Mouse (Mus musculus) neural tube, embryonic 11.5 days (tissue): Measurements from ENCODE around the gene Ankrd6. TPM values are rescaled to one million over a fixed set of nuclear protein-coding genes. Genes with fewer than 3 reads are reported as not detected.

Experiments
- ATAC-seq: fragments of 200-750 bp; cut with Nextera tagmentation; 2 replicates; pipeline ENCODE4 v1.8.0; 2017; ENCODE audit warnings: moderate number of reproducible peaks, mild to moderate bottlenecking, moderate TSS enrichment, moderate library complexity; ENCODE audit not compliant: insufficient read depth, low FRiP score, low TSS enrichment
- DNase-seq: peaks from one replicate; pipeline ENCODE4 v3.0.0-alpha.2; 2015; ENCODE audit warnings: low spot score
- H3K27ac ChIP-seq: fragments of 300-500 bp; sonication (generic); 2 replicates; pipeline ENCODE4 v1.5.1; 2014; ENCODE audit warnings: low read depth, mild to moderate bottlenecking, low read length
- H3K27me3 ChIP-seq: fragments of 300-500 bp; sonication (generic); 2 replicates; pipeline ENCODE4 v1.6.1; 2014; ENCODE audit warnings: mild to moderate bottlenecking, low read length, mixed read lengths; ENCODE audit not compliant: control insufficient read depth, insufficient read depth
- H3K36me3 ChIP-seq: fragments of 300-500 bp; sonication (generic); 2 replicates; pipeline ENCODE4 v1.6.1; 2014; ENCODE audit warnings: mild to moderate bottlenecking, low read length, moderate library complexity, mixed read lengths; ENCODE audit not compliant: control insufficient read depth, insufficient read depth
- H3K4me1 ChIP-seq: fragments of 300-500 bp; sonication (generic); 2 replicates; pipeline ENCODE4 v1.6.1; 2014; ENCODE audit warnings: low read length, mixed read lengths; ENCODE audit not compliant: control insufficient read depth, insufficient read depth
- H3K4me2 ChIP-seq: fragments of 300-500 bp; sonication (generic); 2 replicates; pipeline ENCODE4 v1.6.1; 2014; ENCODE audit warnings: low read depth, mild to moderate bottlenecking, moderate library complexity
- H3K4me3 ChIP-seq: fragments of 300-500 bp; sonication (generic); 2 replicates; pipeline ENCODE4 v1.5.1; 2014; ENCODE audit warnings: low read depth, low read length
- H3K9ac ChIP-seq: fragments of 300-500 bp; sonication (generic); 2 replicates; pipeline ENCODE4 v1.6.1; 2014; ENCODE audit warnings: mild to moderate bottlenecking, low read length
- H3K9me3 ChIP-seq: fragments of 300-500 bp; sonication (generic); 2 replicates; pipeline ENCODE4 v1.6.1; 2016; ENCODE audit warnings: low read length; ENCODE audit not compliant: control insufficient read depth
- WGBS: fragments of 180-500 bp; shearing (Covaris S2); extraction: QIAGEN DNeasy Blood & Tissue Kit; methylation state at CpG from one replicate; pipeline ENCODE4 v1.1.7; 2014; 5-methylcytosine and 5-hydroxymethylcytosine counted together
- polyA plus RNA-seq: library from polyadenylated mRNA; unstranded; fragments of >200 nt; fragmentation: Nextera tagmentation; extraction: Ambion mirVana; gene quantifications from 2 replicates; pipeline ENCODE4 v1.2.1, GENCODE M21; 2014

The Ankrd6 gene
- polyA plus RNA-seq, 1 experiment from 2014 or later = 31.3 TPM

DNA sequence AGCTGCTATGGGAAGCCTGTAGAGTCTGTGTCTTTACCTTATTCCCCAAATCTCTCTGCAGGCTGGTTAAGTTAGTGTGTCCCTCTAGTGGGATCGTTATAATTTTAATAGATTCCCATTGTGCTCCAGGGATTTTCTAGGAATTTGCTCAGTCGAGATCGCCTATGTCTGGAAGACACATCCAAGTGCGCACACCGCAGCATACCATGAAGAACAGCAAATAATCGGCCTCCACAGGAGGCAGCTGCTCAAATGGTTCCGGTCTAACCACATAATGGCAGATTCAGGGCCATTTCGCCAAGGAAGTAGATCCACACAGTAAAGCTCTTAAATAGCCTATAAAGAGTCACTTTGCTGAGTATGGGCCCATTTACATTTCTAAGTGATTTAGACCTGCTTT, 98.3 kb downstream of the Ankrd6 start:
- H3K27me3 ChIP-seq = no peaks in the 10 kb centered on the region
- H3K4me2 ChIP-seq = no peak overlapping the region
- H3K36me3 ChIP-seq = no peaks in the 10 kb centered on the region
- H3K9me3 ChIP-seq = no peaks in the 10 kb centered on the region
- no peak overlapping the region for H3K9ac ChIP-seq
- ATAC-seq (no peak), DNase-seq (no peak)
- no peak overlapping the region for H3K27ac ChIP-seq
- H3K4me1 ChIP-seq = no peaks in the 10 kb centered on the region
- no peak overlapping the region for H3K4me3 ChIP-seq
- 83% methylated on average over 8 of the region's 8 CpGs for WGBS

DNA sequence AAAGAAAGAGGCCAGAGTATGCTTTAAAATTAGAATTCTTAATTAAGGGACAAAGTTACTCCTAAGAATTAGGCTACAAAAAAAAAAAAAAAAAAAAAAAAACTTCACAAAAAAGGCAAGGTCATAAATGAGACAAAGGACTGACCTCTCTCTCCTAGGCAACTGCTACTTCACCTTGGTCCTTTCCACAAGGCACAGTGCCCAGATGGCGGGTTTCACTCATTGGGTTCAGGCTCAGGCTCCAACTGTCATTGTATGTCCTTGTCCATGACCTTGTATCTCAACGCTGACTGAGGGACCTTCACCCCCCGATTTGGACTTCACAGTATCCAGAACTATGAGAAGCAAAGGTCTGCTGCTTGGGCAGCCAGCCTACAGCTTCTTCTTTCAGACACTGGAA, 112.2 kb downstream of the Ankrd6 start:
- no peak overlapping the region for H3K4me2 ChIP-seq
- no peak overlapping the region for H3K4me3 ChIP-seq
- H3K9me3 ChIP-seq = no peaks in the 10 kb centered on the region
- H3K27me3 ChIP-seq = no peaks in the 10 kb centered on the region
- H3K9ac ChIP-seq = no peak overlapping the region
- ATAC-seq = no peak; the same call in 1 of the 2 replicates
- H3K27ac ChIP-seq = no peak overlapping the region
- no peak for DNase-seq
- 78% methylated on average over 3 of the region's 3 CpGs for WGBS
- H3K36me3 ChIP-seq = no peaks in the 10 kb centered on the region
- 0 out of 2 replicates have a peak, but pooled peaks cover 3% of the 10 kb centered on the region for H3K4me1 ChIP-seq

DNA sequence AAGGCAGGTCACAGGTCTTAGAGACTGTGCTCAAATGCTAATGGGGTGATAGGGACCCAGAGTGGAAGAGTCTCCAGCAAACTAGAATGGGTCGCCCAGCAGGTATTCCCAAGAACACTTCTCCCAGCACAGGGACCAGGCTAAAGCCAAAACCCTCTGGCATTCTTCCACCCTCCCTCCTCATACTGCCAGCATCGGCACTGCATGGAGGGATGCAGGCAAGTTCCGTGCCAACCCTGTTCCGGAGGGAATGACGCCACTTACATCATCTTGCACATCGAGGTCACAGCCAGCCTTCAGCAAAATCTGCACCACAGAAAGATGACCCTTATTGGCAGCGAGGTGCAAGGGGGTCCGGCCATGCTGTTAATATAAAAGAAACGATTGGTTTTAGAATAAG, 114.6 kb downstream of the Ankrd6 start:
- Histone ChIP-seq H3K4me2 (no peak overlapping the region), H3K4me1 (0 out of 2 replicates have a peak, but pooled peaks cover 3% of the 10 kb centered on the region), H3K27ac (no peak overlapping the region), H3K4me3 (no peak overlapping the region), H3K36me3 (no peaks in the 10 kb centered on the region), H3K27me3 (no peaks in the 10 kb centered on the region), H3K9me3 (no peaks in the 10 kb centered on the region), H3K9ac (no peak overlapping the region)
- WGBS = 90% methylated on average over 9 of the region's 9 CpGs
- DNase-seq (no peak), ATAC-seq (no peak)

DNA sequence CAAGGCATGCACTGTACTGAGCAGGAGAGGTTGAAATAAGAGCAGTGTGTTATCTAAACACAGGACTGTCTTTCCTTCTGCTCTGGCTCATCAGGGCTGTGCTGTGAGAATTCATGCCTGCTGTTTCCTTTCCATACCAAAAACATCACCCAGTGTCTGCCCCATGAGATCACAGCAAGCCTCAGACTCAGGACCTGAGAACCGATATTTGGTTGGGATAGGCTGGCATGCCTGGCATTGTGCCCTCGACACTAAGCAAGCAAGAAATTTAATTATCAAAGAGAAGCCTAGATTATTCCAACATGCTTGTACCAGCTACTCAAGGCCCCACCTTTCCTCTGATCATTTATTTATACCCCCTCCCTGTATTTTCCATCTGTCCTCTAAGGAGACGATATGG, 116.1 kb downstream of the Ankrd6 start:
- Histone ChIP-seq H3K4me3 (no peak overlapping the region), H3K9ac (no peak overlapping the region), H3K9me3 (no peaks in the 10 kb centered on the region), H3K27ac (no peak overlapping the region), H3K4me1 (0 out of 2 replicates have a peak, but pooled peaks cover 3% of the 10 kb centered on the region), H3K27me3 (no peaks in the 10 kb centered on the region), H3K36me3 (no peaks in the 10 kb centered on the region), H3K4me2 (no peak overlapping the region)
- DNase-seq (no peak), ATAC-seq (no peak)
- WGBS = 80% methylated on average over 3 of the region's 3 CpGs

DNA sequence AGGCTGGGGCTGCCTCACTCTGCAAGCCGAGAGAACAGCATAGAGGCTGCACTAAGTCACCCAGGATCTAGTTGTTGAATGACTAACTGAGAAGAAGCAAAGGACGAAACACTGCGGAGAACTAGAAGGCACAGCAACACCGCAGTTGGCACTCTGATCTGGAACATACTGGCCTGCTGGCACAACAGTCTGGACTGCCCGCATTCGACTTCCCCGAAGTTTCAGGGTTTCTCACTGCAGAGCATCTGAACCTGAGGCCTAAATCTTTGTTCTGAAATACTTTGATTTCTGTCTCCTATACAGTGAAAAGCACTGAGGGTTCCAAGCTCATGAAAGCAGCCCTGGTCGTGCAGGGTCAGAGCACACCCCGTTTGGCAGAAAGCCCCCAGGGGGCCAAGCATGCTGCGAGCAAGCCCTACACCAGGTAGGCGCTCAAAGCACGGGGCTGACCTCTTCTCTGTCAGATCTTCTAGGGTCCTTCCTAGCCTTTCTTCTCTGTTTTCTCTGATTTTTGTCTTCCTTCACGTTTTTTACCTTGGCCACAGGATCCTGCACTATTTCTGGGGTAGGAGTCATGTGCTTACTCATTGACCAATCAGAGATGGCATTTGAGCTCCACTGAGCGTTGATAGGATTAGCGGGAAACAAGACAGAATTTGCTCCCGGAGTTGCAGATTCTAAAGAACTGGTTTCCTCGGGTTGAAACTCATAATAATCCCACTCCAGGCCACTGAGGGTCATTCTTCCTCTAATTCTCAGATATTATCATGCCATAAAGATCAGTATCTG, 117.0 kb downstream of the Ankrd6 start:
- no peak for ATAC-seq

DNA sequence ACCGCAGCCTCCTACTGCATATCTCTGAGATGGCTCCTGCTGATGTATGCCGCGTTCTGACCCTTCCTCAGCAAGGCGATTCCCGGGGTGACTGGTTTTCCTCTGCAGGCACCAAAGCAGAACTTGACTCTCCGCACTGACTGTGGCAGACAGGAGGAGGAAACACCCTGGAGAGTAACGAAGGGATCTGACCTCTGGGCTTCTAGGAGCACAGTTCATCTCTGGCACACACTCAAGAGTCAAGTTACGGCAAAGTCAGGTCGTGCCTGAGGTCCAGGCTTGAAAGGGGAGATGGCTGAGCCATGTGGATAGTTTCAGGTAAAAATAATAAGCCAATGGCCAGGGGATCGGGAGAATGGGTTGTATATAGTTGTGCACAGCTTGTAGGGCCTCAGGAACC, 121.3 kb downstream of the Ankrd6 start:
- Histone ChIP-seq H3K4me2 (no peak overlapping the region), H3K27ac (no peak overlapping the region), H3K27me3 (no peaks in the 10 kb centered on the region), H3K9me3 (no peaks in the 10 kb centered on the region), H3K4me3 (no peak overlapping the region), H3K36me3 (no peaks in the 10 kb centered on the region), H3K4me1 (peaks cover 6% of the 10 kb centered on the region), H3K9ac (no peak overlapping the region)
- no peak for DNase-seq
- WGBS = 47% methylated on average over 10 of the region's 10 CpGs
- ATAC-seq = no peak

More for the DNA sequence above, 117.0 kb downstream of the Ankrd6 start:
- H3K9ac ChIP-seq = no peak overlapping the region
- H3K4me1 ChIP-seq = 0 out of 2 replicates have a peak, but pooled peaks cover 4% of the 10 kb centered on the region
- no peaks in the 10 kb centered on the region for H3K36me3 ChIP-seq
- no peaks in the 10 kb centered on the region for H3K27me3 ChIP-seq
- H3K4me2 ChIP-seq = peak overlapping the region; percentile 28
- 0 out of 2 replicates have a peak overlapping the region, but pooled peaks have one; percentile 12 for H3K4me3 ChIP-seq
- DNase-seq = no peak
- no peaks in the 10 kb centered on the region for H3K9me3 ChIP-seq
- H3K27ac ChIP-seq = no peak overlapping the region
- WGBS = 55% methylated on average over 17 of the region's 17 CpGs

DNA sequence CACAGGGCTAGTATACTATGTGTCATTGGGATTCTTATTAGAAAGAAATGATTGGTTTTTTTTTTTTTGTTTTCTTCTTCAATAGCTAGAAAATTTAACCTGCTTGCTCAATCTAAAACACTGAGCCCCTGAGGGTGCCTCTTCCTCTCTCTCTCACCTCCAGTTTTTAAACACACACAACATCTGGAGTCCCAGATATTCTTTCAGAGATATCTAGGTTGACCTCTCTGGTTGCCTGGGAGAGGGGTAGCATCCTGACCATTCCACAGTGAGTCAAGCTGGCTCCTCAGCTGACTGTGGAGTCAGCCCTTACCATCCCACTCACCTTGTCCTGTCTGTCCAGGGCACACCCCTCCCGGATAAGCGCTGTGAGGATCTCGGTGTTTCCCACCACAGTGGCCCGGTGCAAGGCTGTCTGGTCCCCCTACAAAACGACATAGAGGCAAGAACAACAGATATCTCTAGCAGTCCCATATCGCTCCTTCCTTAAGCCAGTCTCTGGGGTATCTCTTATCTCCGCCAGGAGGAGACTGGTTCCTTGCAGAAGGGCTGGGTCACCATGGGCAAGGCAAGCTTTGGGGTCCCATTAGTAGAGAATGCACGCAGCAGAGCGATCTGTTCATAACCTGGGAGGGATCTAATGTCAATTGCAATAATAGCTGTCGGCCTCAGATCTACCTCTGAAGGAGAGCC, 122.1 kb downstream of the Ankrd6 start:
- peaks cover 6% of the 10 kb centered on the region for H3K4me1 ChIP-seq
- no peak overlapping the region for H3K4me2 ChIP-seq
- H3K4me3 ChIP-seq = no peak overlapping the region
- H3K9me3 ChIP-seq = no peaks in the 10 kb centered on the region
- no peaks in the 10 kb centered on the region for H3K36me3 ChIP-seq
- H3K27ac ChIP-seq = no peak overlapping the region
- H3K9ac ChIP-seq = no peak overlapping the region
- WGBS = 91% methylated on average over 10 of the region's 10 CpGs
- H3K27me3 ChIP-seq = no peaks in the 10 kb centered on the region
- ATAC-seq (no peak), DNase-seq (no peak)

DNA sequence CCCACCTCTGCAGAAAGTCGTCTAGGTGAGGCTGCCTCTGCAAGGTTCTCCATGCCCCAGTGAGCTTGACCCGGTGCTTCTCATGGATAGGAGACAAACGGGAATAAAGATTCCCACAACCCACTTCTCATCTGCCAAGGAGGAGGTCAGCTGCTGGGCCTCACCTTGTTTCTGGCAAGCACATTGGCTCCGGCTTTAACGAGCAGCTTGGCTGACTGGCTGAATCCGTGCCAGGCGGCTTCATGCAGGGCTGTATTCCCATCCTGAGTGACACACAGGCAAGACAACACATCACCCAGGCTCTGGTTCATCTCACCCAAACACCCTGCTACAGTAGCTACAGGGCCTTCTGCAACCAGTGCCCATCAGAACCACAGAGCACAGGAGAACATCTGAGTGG, 123.7 kb downstream of the Ankrd6 start:
- DNase-seq (no peak), ATAC-seq (no peak)
- no peak overlapping the region for H3K4me2 ChIP-seq
- 70% methylated on average over 7 of the region's 7 CpGs for WGBS
- no peak overlapping the region for H3K4me3 ChIP-seq
- peaks cover 6% of the 10 kb centered on the region for H3K4me1 ChIP-seq
- no peaks in the 10 kb centered on the region for H3K36me3 ChIP-seq
- H3K27ac ChIP-seq = no peak overlapping the region
- H3K9me3 ChIP-seq = no peaks in the 10 kb centered on the region
- no peak overlapping the region for H3K9ac ChIP-seq
- no peaks in the 10 kb centered on the region for H3K27me3 ChIP-seq

DNA sequence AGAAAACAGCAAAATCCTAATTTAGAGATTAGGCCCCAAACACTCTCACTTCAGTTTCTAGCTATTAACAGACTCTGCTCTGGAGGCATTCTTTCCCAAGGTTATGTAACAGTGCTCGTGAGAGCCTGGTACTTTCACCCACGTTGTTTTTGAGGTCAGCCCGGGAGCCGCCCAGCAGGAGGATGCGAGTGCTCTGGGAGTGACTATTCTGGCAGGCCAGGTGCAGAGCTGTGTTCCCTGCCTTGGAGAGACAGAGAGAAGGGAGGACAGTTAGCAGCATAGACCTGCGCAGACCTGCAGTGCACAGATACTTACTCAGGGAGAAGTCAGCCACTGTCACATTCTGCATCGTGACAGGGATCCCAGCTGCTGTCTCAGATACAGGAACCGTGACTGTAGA, 126.4 kb downstream of the Ankrd6 start:
- no peak for ATAC-seq
- H3K9me3 ChIP-seq = no peaks in the 10 kb centered on the region
- no peaks in the 10 kb centered on the region for H3K36me3 ChIP-seq
- H3K4me1 ChIP-seq = peaks cover 6% of the 10 kb centered on the region
- no peak for DNase-seq
- H3K4me3 ChIP-seq = no peak overlapping the region
- H3K4me2 ChIP-seq = no peak overlapping the region
- no peaks in the 10 kb centered on the region for H3K27me3 ChIP-seq
- no peak overlapping the region for H3K9ac ChIP-seq
- no peak overlapping the region for H3K27ac ChIP-seq
- 57% methylated on average over 8 of the region's 8 CpGs for WGBS
